Mouse (Mus musculus) liver, postnatal 0 days (tissue): ENCODE results near the gene Mdh2. TPM values are rescaled to one million over a fixed set of nuclear protein-coding genes. Genes with fewer than 3 reads are reported as not detected.
A peak's percentile ranks its signal among the peaks of the same experiment; 100 is the strongest.

ENCODE experiments used
- ATAC-seq: fragments of 200-750 bp; cut with Nextera tagmentation; 2 replicates; pipeline ENCODE4 v1.8.0; 2017; ENCODE audit warnings: mild to moderate bottlenecking, moderate library complexity
- DNase-seq: peaks from one replicate; pipeline ENCODE4 v3.0.0-alpha.2; 2016
- H3K27ac ChIP-seq: fragments of 300-500 bp; sonication (generic); 2 replicates; pipeline ENCODE4 v1.5.1; 2014; ENCODE audit warnings: antibody characterized with exemption, moderate library complexity, mild to moderate bottlenecking, low read depth
- H3K27me3 ChIP-seq: fragments of 300-500 bp; sonication (generic); 2 replicates; pipeline ENCODE4 v1.6.1; 2014; ENCODE audit warnings: low read length, control low read depth, mixed read lengths; ENCODE audit not compliant: insufficient read depth
- H3K36me3 ChIP-seq: fragments of 300-500 bp; sonication (generic); replicated peaks from 2 replicates; pipeline ENCODE4 v1.6.1; 2014; ENCODE audit warnings: mild to moderate bottlenecking, control low read depth, low read length, moderate library complexity, mixed read lengths; ENCODE audit not compliant: insufficient read depth
- H3K4me1 ChIP-seq: fragments of 300-500 bp; sonication (generic); 2 replicates; pipeline ENCODE4 v1.6.1; 2014; ENCODE audit warnings: antibody characterized with exemption, mild to moderate bottlenecking, control low read depth; ENCODE audit not compliant: insufficient read depth
- H3K4me2 ChIP-seq: fragments of 300-500 bp; sonication (generic); 2 replicates; pipeline ENCODE4 v1.6.1; 2014; ENCODE audit warnings: low read depth, mild to moderate bottlenecking, low read length, moderate library complexity, mixed read lengths
- H3K4me3 ChIP-seq: fragments of 300-500 bp; sonication (generic); 2 replicates; pipeline ENCODE4 v1.5.1; 2014; ENCODE audit warnings: low read depth, low read length
- H3K9ac ChIP-seq: fragments of 300-500 bp; sonication (generic); replicated peaks from 2 replicates; pipeline ENCODE4 v1.6.1; 2014; ENCODE audit warnings: mild to moderate bottlenecking, moderate library complexity
- H3K9me3 ChIP-seq: fragments of 300-500 bp; sonication (generic); 2 replicates; pipeline ENCODE4 v1.6.1; 2016; ENCODE audit warnings: mild to moderate bottlenecking, control low read depth, low read length, mixed read lengths
- CTCF ChIP-seq: sonication (generic); IDR thresholded peaks from 2 replicates; pipeline ENCODE4 v1.5.1; 2016; ENCODE audit warnings: antibody characterized with exemption, low read depth
- EP300 ChIP-seq: IDR thresholded peaks from 2 replicates; pipeline ENCODE4 v1.6.1; 2016; ENCODE audit warnings: antibody characterized with exemption, low read depth, mild to moderate bottlenecking
- WGBS: fragments of 180-500 bp; shearing (Covaris S2); extraction: QIAGEN DNeasy Blood & Tissue Kit; methylation state at CpG from one replicate; pipeline ENCODE4 v1.1.7; 2014; ENCODE audit not compliant: insufficient replicate concordance; 5-methylcytosine and 5-hydroxymethylcytosine counted together
- microRNA-seq: library from miRNA; unstranded; fragments of <30 nt; microRNA quantifications from one replicate; pipeline ENCODE4, GENCODE M21; 2016
- polyA plus RNA-seq: library from polyadenylated mRNA; unstranded; fragments of >200 nt; fragmentation: Nextera tagmentation; extraction: Ambion mirVana; gene quantifications from 2 replicates; pipeline ENCODE4 v1.2.1, GENCODE M21; 2015

Gene Mdh2
- polyA plus RNA-seq, 1 experiment from 2014 or later: 319 TPM

GRCm38 (mm10) chr5:135834769-135835491 lies 56.6 kb downstream of the Mdh2 start:
- no peak for TF ChIP-seq EP300
- TF ChIP-seq CTCF: no peak
- Histone ChIP-seq H3K27ac (no peak overlapping the region), H3K4me3 (peak overlapping the region; percentile 17), H3K9ac (no peak overlapping the region), H3K27me3 (peaks cover 18% of the 10 kb centered on the region), H3K4me2 (peak overlapping the region; percentile 62), H3K9me3 (no peaks in the 10 kb centered on the region), H3K36me3 (no peaks in the 10 kb centered on the region), H3K4me1 (peaks cover 10% of the 10 kb centered on the region; the same call in 1 of the 2 replicates)
- ATAC-seq (peak; percentile 85), DNase-seq (peak; percentile 86)
- 2% methylated on average over 46 of the region's 47 CpGs for WGBS

GRCm38 (mm10) chr5:135835492-135835858 lies 57.2 kb downstream of the Mdh2 start:
- 3% methylated on average over 12 of the region's 12 CpGs for WGBS
- peak overlapping the region; percentile 17; the same call in 1 of the 2 replicates for H3K4me3 ChIP-seq

GRCm38 (mm10) chr5:135835981-135836380 lies 57.7 kb downstream of the Mdh2 start:
- H3K9me3 ChIP-seq: no peaks in the 10 kb centered on the region
- ATAC-seq (no peak), DNase-seq (no peak)
- WGBS: 22% methylated on average over 12 of the region's 12 CpGs
- H3K4me2 ChIP-seq: no peak overlapping the region
- H3K36me3 ChIP-seq: no peaks in the 10 kb centered on the region
- H3K4me1 ChIP-seq: peaks cover 10% of the 10 kb centered on the region; the same call in 1 of the 2 replicates
- TF ChIP-seq CTCF (no peak), EP300 (no peak)
- H3K27ac ChIP-seq: no peak overlapping the region
- H3K9ac ChIP-seq: no peak overlapping the region
- no peak overlapping the region for H3K4me3 ChIP-seq
- peaks cover 18% of the 10 kb centered on the region for H3K27me3 ChIP-seq

More at GRCm38 (mm10) chr5:135835492-135835858, 57.2 kb downstream of the Mdh2 start:
- H3K9me3 ChIP-seq: no peaks in the 10 kb centered on the region
- no peak overlapping the region for H3K9ac ChIP-seq
- H3K27me3 ChIP-seq: peaks cover 18% of the 10 kb centered on the region
- H3K36me3 ChIP-seq: no peaks in the 10 kb centered on the region
- no peak for TF ChIP-seq EP300
- no peak overlapping the region for H3K27ac ChIP-seq
- ATAC-seq: no peak
- no peak for DNase-seq
- peaks cover 10% of the 10 kb centered on the region; the same call in 1 of the 2 replicates for H3K4me1 ChIP-seq
- H3K4me2 ChIP-seq: peak overlapping the region; percentile 62

Small RNAs within 50 kb of the gene (microRNA-seq; reads per million reads assigned to microRNA genes)
- gene Gm23268 (not detected), gene Mir7034 (not detected)

Other genes with a start within 250 kb of the Mdh2 start
- gene Hip1, start 233.4 kb upstream of the Mdh2 start, polyA plus RNA-seq: 2.4 and 2.7 TPM in 2 replicates
- gene Ccl26, start 214.9 kb upstream of the Mdh2 start, polyA plus RNA-seq: not detected in 2 replicates
- 25.6 and 28.4 TPM in 2 replicates for gene Ccl24, start 205.4 kb upstream of the Mdh2 start, polyA plus RNA-seq
- 22.6 and 28.3 TPM in 2 replicates for gene Rhbdd2, start 145.9 kb upstream of the Mdh2 start, polyA plus RNA-seq
- 302 and 303 TPM in 2 replicates for gene Por, start 108.4 kb upstream of the Mdh2 start, polyA plus RNA-seq
- gene Tmem120a, start 34.0 kb upstream of the Mdh2 start, polyA plus RNA-seq: 80.8 and 82.7 TPM in 2 replicates
- gene Styxl1, start 95 bp upstream of the Mdh2 start, polyA plus RNA-seq: 0.46 and 0.49 TPM in 2 replicates
- gene Srrm3, start 28.4 kb downstream of the Mdh2 start, polyA plus RNA-seq: not detected in 2 replicates
- 4.5 and 9.1 TPM in 2 replicates for gene Hspb1, start 109.4 kb downstream of the Mdh2 start, polyA plus RNA-seq
- gene Ywhag, start 156.1 kb downstream of the Mdh2 start, polyA plus RNA-seq: 56.7 and 66.8 TPM in 2 replicates
- gene Ssc4d, start 196.1 kb downstream of the Mdh2 start, polyA plus RNA-seq: 1.7 and 1.9 TPM in 2 replicates
- not detected in 2 replicates for gene Zp3, start 201.6 kb downstream of the Mdh2 start, polyA plus RNA-seq
- 4.8 and 4.9 TPM in 2 replicates for gene Dtx2, start 216.3 kb downstream of the Mdh2 start, polyA plus RNA-seq